Mouse (Mus musculus): ENCODE measurements at regions not wholly inside any gene's neighbourhood (a gene's known extent, or its start where the extent isn't known, plus 50 kb on each side); places are given as distances from the start of the nearest gene placed in this dataset.

DNA sequence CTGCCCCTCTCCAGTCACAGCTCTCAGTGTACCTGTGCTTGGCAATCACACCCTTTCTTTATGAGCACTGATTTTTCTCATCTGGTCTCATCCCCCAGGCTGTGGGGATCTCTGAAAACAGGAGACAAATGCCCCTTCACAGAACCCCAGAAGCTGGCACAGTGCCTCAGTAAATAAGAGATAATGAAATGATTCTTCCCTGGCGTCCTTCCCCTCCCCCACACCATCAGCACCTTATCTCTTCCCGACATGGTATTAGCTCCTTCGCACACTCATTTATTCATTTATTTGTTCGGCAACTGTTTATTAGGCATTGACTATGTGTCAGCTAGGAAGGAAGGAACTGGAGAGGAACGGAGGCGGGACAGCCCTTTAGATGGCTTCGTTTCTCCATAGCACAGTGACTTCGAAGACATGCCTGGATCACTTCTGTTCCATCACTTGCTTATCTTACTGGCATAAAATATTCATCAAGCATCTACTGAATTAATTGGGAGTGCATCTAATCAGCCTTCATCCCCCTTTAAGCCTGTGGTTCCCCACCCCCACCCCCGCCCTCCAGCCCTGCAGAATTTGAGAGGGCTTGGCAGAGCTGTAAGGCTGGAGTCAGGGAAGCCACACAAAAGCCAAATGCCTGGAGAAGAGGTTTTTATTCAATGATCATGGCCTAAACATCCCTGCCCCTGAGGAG, 51.6 kb upstream of the Tbc1d21 start:
- no peak for DNase-seq (ENCODE audit: low spot score in 2 of 2)
- no peak overlapping the region for H3K27ac ChIP-seq
- no peak overlapping the region for H3K4me3 ChIP-seq
- no peak for TF ChIP-seq CTCF (conservative IDR thresholded peaks at IDR 0.05)

DNA sequence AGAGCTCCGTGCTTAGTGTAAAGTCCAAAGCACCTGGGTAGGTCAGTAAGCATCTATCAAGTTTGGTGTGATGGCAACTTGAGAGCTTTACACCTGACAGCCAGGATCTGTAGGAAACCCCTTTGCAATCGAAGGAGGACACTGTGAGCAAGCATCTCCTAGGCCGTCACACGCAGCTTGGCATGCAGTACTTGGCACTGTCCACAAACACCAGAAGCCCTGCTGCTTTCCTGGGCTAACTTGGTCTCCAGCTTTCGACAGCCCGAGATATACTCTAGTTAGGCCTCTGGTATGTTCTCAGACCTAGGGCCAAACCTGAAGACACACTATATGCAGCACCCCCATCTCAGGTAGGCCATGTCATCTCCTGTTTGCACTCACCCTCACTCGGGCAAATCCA, 58.5 kb upstream of the Tbc1d21 start:
- TF ChIP-seq CTCF (conservative IDR thresholded peaks at IDR 0.05), result no peak
- H3K4me3 ChIP-seq, result no peak overlapping the region
- DNase-seq (ENCODE audit: low spot score in 2 of 2), result no peak
- H3K27ac ChIP-seq, result no peak overlapping the region

DNA sequence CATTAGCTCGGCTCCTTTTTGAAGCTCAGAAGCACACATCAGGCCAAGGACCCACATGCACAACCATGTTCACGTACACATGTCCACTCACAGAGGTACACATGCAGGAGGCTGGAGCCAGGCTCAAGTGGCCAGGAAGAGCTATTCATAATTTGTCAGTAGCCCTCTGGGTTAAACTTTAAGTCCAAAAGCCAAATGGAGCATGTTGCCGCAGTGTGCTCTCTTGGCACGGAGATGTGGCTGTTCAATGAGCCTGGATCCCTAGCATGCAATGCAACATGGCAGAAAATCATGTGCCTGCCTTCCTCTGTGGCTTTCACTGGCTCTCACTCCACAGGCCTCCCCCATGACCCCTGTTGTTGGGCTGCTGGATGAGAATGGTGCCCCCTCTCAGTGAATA, 57.6 kb upstream of the Insyn1 start:
- no peak for DNase-seq (ENCODE audit: low spot score in 2 of 2)
- no peak overlapping the region for H3K4me3 ChIP-seq
- no peak overlapping the region for H3K27ac ChIP-seq
- TF ChIP-seq CTCF (conservative IDR thresholded peaks at IDR 0.05), result no peak

DNA sequence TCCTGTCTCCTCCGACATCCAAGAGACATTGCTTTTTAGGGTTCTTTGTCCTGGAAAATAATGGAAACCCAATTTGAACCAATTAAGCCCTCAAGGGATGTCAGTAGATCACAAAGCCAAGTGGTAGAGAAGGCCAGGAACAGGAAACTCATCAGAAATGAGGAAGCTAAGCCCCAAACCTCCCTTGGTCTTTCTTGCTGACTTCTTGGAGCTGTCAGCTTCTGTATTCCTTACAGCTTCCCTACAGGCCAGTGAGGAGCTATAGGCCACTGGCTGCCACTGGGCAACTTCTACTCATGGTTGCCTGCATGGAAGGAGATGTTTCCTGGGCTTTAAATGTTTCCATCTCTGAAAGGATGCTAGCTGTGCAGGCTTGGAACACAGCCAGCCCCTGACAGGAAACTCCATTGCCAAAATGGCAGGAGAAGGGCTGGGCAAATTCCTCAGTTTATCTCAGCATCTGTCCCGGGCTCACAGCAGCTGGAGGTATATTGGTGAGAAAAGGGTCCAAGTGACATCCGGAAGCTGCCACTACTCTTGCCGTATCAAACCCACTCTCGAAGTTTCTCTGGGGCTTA, 55.5 kb upstream of the Insyn1 start:
- DNase-seq (ENCODE audit: low spot score in 2 of 2), result no peak
- TF ChIP-seq CTCF (conservative IDR thresholded peaks at IDR 0.05), result no peak
- Histone ChIP-seq H3K27ac (no peak overlapping the region), H3K4me3 (no peak overlapping the region)

DNA sequence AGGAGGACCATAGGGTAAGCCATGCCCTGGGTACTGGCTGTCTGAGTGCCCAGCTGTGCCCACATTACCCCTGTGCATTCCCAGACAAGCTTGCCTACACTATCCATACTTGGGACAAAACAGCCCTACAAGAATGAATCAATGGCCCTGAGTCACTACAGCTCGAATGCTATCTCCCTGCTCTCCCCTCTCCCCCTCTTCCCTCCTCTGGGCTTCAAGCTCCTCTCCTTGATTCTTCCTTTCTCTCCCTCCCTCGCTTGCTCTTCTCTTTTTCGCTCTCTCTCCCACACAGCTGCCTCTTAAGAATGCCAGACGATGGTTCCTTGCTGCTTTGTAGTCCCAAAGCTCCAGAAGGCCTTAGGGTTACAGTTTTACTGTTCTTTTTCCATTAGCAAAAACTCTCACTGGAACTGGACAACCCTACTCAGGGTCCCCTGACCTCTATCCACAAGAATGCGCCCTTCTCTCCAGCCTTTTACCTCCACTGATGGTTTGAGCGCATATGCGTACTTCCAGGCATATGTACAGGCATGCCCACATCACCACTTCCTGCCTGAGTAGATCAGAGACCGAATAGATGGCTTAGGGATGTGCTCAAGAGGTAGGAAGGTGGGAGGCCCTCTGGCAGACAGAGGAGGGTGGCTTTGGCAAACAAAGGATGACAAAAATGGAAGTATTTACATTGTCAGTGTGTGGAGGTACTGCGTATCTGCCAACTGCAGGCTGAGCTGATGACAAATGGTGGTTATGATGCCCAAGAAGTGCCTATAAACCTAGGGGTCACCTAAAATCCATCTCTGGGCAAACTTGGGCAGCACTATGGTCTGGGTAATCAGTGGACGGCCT, 51.9 kb upstream of the Insyn1 start:
- Histone ChIP-seq H3K4me3 (no peak overlapping the region), H3K27ac (peak overlapping the region; percentile 71; the same call in 1 of the 2 replicates)
- DNase-seq (ENCODE audit: low spot score in 2 of 2), result no peak
- no peak for TF ChIP-seq CTCF (conservative IDR thresholded peaks at IDR 0.05)

DNA sequence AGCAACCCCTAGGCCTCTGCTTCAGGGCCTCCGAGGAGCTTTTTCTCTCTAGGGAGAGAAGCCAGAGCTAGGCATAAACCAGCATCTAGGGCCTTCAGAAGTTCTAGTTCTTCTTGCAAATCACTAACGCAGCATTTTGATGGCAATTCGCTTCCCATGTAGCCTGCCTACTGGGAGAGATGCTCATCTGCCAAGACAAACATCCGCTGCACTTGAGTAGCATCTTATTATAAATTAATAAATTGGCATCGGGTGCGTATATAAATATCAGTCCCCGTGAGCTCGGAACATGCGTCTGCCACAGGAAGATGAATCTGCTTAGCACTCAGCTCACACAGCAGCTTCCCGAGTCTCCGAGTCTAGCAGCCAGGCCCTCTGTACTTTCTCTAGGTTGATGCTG, 50.9 kb upstream of the Insyn1 start:
- no peak for DNase-seq (ENCODE audit: low spot score in 2 of 2)
- no peak for TF ChIP-seq CTCF (conservative IDR thresholded peaks at IDR 0.05)
- H3K27ac ChIP-seq, result peak overlapping the region; percentile 71
- H3K4me3 ChIP-seq, result no peak overlapping the region

DNA sequence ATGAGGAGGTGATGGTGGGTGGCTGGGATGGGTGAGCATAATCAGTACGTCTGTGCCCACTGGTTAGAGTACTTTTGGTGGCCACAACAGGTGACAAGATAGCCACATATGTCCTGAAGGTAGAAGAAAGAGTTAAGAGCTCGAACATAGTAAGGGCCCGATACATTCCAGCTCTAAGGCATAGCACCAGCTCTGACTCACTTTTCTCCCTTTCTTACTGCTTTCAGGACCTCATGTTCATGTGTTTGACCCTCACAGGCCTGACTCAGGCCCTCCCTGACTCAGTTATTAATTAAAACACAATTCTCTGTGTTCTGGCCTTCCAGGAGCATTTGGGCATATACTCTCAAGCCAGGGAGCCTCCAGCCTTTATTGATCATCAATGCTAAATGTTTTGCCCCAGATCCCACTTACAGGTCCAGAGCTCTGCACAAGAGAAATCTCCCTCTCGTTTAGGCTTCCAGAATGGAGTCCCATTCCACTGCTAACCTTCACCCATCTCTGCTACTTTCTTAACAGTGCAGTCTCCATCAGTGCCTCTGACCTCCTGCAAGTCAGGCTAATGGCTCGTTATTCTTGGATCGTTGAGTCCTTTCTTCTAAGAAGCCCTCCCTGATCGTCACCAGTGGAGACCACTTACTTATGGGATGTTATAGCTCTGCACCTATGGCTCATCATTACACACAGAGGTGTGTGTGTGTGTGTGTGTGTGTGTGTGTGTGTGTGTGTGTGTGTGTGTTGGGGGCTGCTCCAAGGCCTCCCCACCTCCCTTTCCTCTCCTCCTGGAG, 50.1 kb upstream of the Insyn1 start:
- Histone ChIP-seq H3K4me3 (no peak overlapping the region), H3K27ac (peak overlapping the region; percentile 84)
- no peak for DNase-seq (ENCODE audit: low spot score in 2 of 2)
- TF ChIP-seq CTCF (conservative IDR thresholded peaks at IDR 0.05), result no peak

Data from layer of hippocampus, adult 2 months (tissue).